27 mouse cellular contexts compared by ENCODE assay signal in the genomic region with DNA sequence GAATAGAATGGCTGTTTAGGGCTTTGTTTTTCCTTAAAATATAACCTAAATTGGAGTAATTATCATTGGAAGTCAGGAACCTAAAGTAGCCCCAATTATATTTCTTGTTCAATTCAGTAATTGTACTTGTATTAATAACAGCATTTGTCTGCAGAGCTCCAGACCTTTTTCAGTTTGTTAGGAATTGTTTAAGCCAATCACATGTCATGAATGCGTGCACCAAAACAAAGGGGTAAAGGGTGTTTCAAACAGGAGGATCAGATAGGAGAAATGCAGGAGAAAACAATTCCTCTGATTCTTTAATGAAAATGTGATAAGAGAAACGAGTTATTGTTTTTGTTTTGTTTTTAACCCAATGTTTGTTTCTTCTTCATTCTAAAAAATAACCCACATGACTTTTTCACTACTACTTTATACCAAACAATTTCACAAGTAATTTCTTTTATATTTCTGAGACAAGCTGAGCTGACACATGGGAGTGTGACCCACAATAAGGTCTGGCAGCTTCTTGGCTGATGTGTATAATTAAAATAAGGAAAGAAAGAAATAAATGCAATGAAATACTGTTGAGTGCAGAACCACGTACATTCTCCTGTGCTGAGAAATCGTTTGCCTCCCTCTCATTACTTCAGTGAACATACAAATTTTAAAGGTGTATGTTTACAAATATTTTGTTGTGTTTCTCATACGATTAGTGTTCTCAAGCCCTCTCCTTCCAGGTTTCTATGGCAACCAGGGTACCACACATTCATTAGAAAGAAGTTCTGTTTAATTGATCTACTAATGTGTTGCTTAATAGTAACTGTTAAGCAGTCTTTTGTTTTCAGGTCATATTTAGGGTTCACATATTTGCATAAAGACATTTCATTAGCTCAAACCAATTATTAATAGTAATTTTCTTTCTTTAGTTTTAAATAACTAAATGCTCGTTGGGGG.
DNase-seq lines count a peak whose midpoint lies in the region; ATAC-seq lines count a peak whose summit lies in the region.
"Had no signal": no experiment of that assay in that cellular context is flagged by ENCODE, and none has a peak within 500 bp of the region (broad histone marks: within the 10 kb centered on the region; RNA-seq: fewer than 3 reads in every experiment).

No protein-coding gene starts in this region.

- no peaks in the 10 kb centered on the region for H3K36me3 ChIP-seq in hindbrain, embryonic 14.5 days (replicated peaks; ENCODE audit: control insufficient read depth, insufficient read depth)
- H3K36me3 ChIP-seq in hindbrain, embryonic 12.5 days, result no peaks in the 10 kb centered on the region
- no peaks in the 10 kb centered on the region for H3K36me3 ChIP-seq in forebrain, embryonic 13.5 days (ENCODE audit: poor library complexity, severe bottlenecking)
- H3K36me3 ChIP-seq in midbrain, embryonic 15.5 days (replicated peaks), result no peaks in the 10 kb centered on the region
- no peaks in the 10 kb centered on the region for H3K36me3 ChIP-seq in liver, embryonic 11.5 days (ENCODE audit: control insufficient read depth, insufficient read depth, low read length)
- H3K36me3 ChIP-seq: embryonic facial prominence, embryonic 10.5 days; embryonic facial prominence, embryonic 15.5 days; heart, embryonic 13.5 days; limb, embryonic 12.5 days; lung, embryonic 15.5 days; midbrain, embryonic 12.5 days; neural tube, embryonic 12.5 days had no signal

- no peaks in the 10 kb centered on the region for H3K27me3 ChIP-seq in hindbrain, embryonic 14.5 days (ENCODE audit: control insufficient read depth, insufficient read depth, low read length)
- no peaks in the 10 kb centered on the region for H3K27me3 ChIP-seq in hindbrain, embryonic 12.5 days
- H3K27me3 ChIP-seq in forebrain, embryonic 13.5 days, result peaks cover 3% of the 10 kb centered on the region; the same call in 1 of the 2 replicates
- no peaks in the 10 kb centered on the region for H3K27me3 ChIP-seq in midbrain, embryonic 15.5 days (replicated peaks)
- no peaks in the 10 kb centered on the region for H3K27me3 ChIP-seq in liver, embryonic 11.5 days (replicated peaks; ENCODE audit: control insufficient read depth, insufficient read depth, low read length)
- H3K27me3 ChIP-seq: embryonic facial prominence, embryonic 15.5 days; heart, embryonic 13.5 days; limb, embryonic 12.5 days; lung, embryonic 15.5 days; midbrain, embryonic 12.5 days; neural tube, embryonic 12.5 days had no signal

- H3K4me2 ChIP-seq in hindbrain, embryonic 14.5 days (replicated peaks), result peak overlapping the region; percentile 36; the same call in 1 of the 2 replicates
- H3K4me2 ChIP-seq in hindbrain, embryonic 12.5 days (replicated peaks), result no peak overlapping the region
- H3K4me2 ChIP-seq in forebrain, embryonic 13.5 days, result 0 out of 2 replicates have a peak overlapping the region, but pooled peaks have one; percentile 1
- H3K4me2 ChIP-seq in midbrain, embryonic 15.5 days, result no peak overlapping the region
- H3K4me2 ChIP-seq in liver, embryonic 11.5 days, result no peak overlapping the region
- H3K4me2 ChIP-seq: embryonic facial prominence, embryonic 15.5 days; heart, embryonic 13.5 days; limb, embryonic 12.5 days; lung, embryonic 15.5 days; neural tube, embryonic 12.5 days had no signal

- H3K27ac ChIP-seq in hindbrain, embryonic 14.5 days, result no peak overlapping the region
- H3K27ac ChIP-seq in hindbrain, embryonic 12.5 days, result no peak overlapping the region
- H3K27ac ChIP-seq in forebrain, embryonic 13.5 days, result no peak overlapping the region
- H3K27ac ChIP-seq in midbrain, embryonic 15.5 days, result no peak overlapping the region
- no peak overlapping the region for H3K27ac ChIP-seq in liver, embryonic 11.5 days (ENCODE audit: low read depth, low read length)
- H3K27ac ChIP-seq: embryonic facial prominence, embryonic 10.5 days; embryonic facial prominence, embryonic 15.5 days; gastrocnemius, adult 2 months; heart, embryonic 13.5 days; limb, embryonic 12.5 days; lung, embryonic 15.5 days; midbrain, embryonic 12.5 days; neural tube, embryonic 12.5 days had no signal

- no peak for DNase-seq in hindbrain, embryonic 14.5 days (ENCODE audit: low spot score)
- peak; percentile 24 for DNase-seq in Muller cell, postnatal 12 days (ENCODE audit: inconsistent ontology term)
- no peak for DNase-seq in cerebellum, adult 11-12 months
- DNase-seq in frontal cortex, postnatal 36 days (ENCODE audit: low spot score in 2 of 2), result no peak
- DNase-seq in liver, embryonic 11.5 days (ENCODE audit: low spot score), result no peak
- DNase-seq: adrenal gland, postnatal 14 days; cerebellum, adult 2 months; cerebellum, postnatal 14 days; gastrocnemius, adult 2 months; gastrocnemius, postnatal 36 days; heart, postnatal 10 days; kidney, postnatal 14 days; layer of hippocampus, adult 9-11 months; right cerebral cortex, postnatal 14 days; thymus, postnatal 4 days had no signal

- WGBS in hindbrain, embryonic 14.5 days, result 53% methylated on average over 6 of the region's 6 CpGs
- 64% methylated on average over 6 of the region's 6 CpGs for WGBS in hindbrain, embryonic 12.5 days
- 12% methylated on average over 6 of the region's 6 CpGs for WGBS in forebrain, embryonic 13.5 days
- 47% methylated on average over 6 of the region's 6 CpGs for WGBS in midbrain, embryonic 15.5 days
- WGBS in liver, embryonic 11.5 days, result 70% methylated on average over 6 of the region's 6 CpGs

- no peak overlapping the region for H3K9ac ChIP-seq in hindbrain, embryonic 14.5 days
- H3K9ac ChIP-seq in hindbrain, embryonic 12.5 days, result no peak overlapping the region
- no peak overlapping the region for H3K9ac ChIP-seq in forebrain, embryonic 13.5 days
- no peak overlapping the region for H3K9ac ChIP-seq in midbrain, embryonic 15.5 days
- no peak overlapping the region for H3K9ac ChIP-seq in liver, embryonic 11.5 days (ENCODE audit: low read depth, low read length)
- H3K9ac ChIP-seq: embryonic facial prominence, embryonic 15.5 days; heart, embryonic 13.5 days; limb, embryonic 12.5 days; lung, embryonic 15.5 days; midbrain, embryonic 12.5 days; neural tube, embryonic 12.5 days had no signal

- no peak overlapping the region for H3K4me3 ChIP-seq in hindbrain, embryonic 14.5 days (replicated peaks; ENCODE audit: low read length)
- no peak overlapping the region for H3K4me3 ChIP-seq in hindbrain, embryonic 12.5 days
- no peak overlapping the region for H3K4me3 ChIP-seq in forebrain, embryonic 13.5 days
- no peak overlapping the region for H3K4me3 ChIP-seq in midbrain, embryonic 15.5 days
- no peak overlapping the region for H3K4me3 ChIP-seq in liver, embryonic 11.5 days (ENCODE audit: low read depth, low read length)
- H3K4me3 ChIP-seq: embryonic facial prominence, embryonic 10.5 days; embryonic facial prominence, embryonic 15.5 days; gastrocnemius, adult 2 months; heart, embryonic 13.5 days; limb, embryonic 12.5 days; lung, embryonic 15.5 days; midbrain, embryonic 12.5 days; myocyte; neural tube, embryonic 12.5 days had no signal

- no peaks in the 10 kb centered on the region for H3K9me3 ChIP-seq in hindbrain, embryonic 14.5 days (ENCODE audit: control insufficient read depth, low read length)
- no peaks in the 10 kb centered on the region for H3K9me3 ChIP-seq in hindbrain, embryonic 12.5 days (replicated peaks)
- no peaks in the 10 kb centered on the region for H3K9me3 ChIP-seq in forebrain, embryonic 13.5 days (replicated peaks)
- H3K9me3 ChIP-seq in midbrain, embryonic 15.5 days, result no peaks in the 10 kb centered on the region
- H3K9me3 ChIP-seq in liver, embryonic 11.5 days (ENCODE audit: control insufficient read depth, low read length), result no peaks in the 10 kb centered on the region
- H3K9me3 ChIP-seq: embryonic facial prominence, embryonic 10.5 days; embryonic facial prominence, embryonic 15.5 days; heart, embryonic 13.5 days; limb, embryonic 12.5 days; lung, embryonic 15.5 days; midbrain, embryonic 12.5 days; neural tube, embryonic 12.5 days had no signal

- ATAC-seq in hindbrain, embryonic 14.5 days (ENCODE audit: low FRiP score), result no peak
- ATAC-seq in hindbrain, embryonic 12.5 days (ENCODE audit: low FRiP score), result no peak
- peak; percentile 83 for ATAC-seq in forebrain, embryonic 13.5 days
- peak; percentile 67 for ATAC-seq in midbrain, embryonic 15.5 days (replicated peaks)
- ATAC-seq in liver, embryonic 11.5 days (replicated peaks; ENCODE audit: low FRiP score), result no peak
- ATAC-seq: intestine, embryonic 16.5 days had no signal

- 0 out of 2 replicates have a peak, but pooled peaks cover 5% of the 10 kb centered on the region for H3K4me1 ChIP-seq in hindbrain, embryonic 14.5 days (replicated peaks; ENCODE audit: control insufficient read depth, insufficient read depth, low read length)
- H3K4me1 ChIP-seq in hindbrain, embryonic 12.5 days, result no peaks in the 10 kb centered on the region
- H3K4me1 ChIP-seq in forebrain, embryonic 13.5 days, result peaks cover 14% of the 10 kb centered on the region; the same call in 1 of the 2 replicates
- H3K4me1 ChIP-seq in midbrain, embryonic 15.5 days, result no peaks in the 10 kb centered on the region
- H3K4me1 ChIP-seq in liver, embryonic 11.5 days (replicated peaks; ENCODE audit: control insufficient read depth, insufficient read depth, low read length), result no peaks in the 10 kb centered on the region
- H3K4me1 ChIP-seq: embryonic facial prominence, embryonic 10.5 days; embryonic facial prominence, embryonic 15.5 days; heart, embryonic 13.5 days; limb, embryonic 12.5 days; lung, embryonic 15.5 days; neural tube, embryonic 12.5 days had no signal

Comparison
In these comparisons a context has a peak if more than half of its experiments do, and no peak if none do; other contexts are left out.
1. H3K4me2 ChIP-seq: peak in hindbrain, embryonic 14.5 days (single experiment) and forebrain, embryonic 13.5 days (single experiment); none in hindbrain, embryonic 12.5 days (single experiment), midbrain, embryonic 15.5 days (single experiment) and liver, embryonic 11.5 days (single experiment).
2. ATAC-seq: peak in forebrain, embryonic 13.5 days (single experiment) and midbrain, embryonic 15.5 days (single experiment); none in hindbrain, embryonic 14.5 days (single experiment), hindbrain, embryonic 12.5 days (single experiment) and liver, embryonic 11.5 days (single experiment).